Mouse (Mus musculus) limb, embryonic 15.5 days (tissue): Measurements from ENCODE around the gene Prr14l. TPM values are rescaled to one million over a fixed set of nuclear protein-coding genes. Genes with fewer than 3 reads are reported as not detected.
"Not testable (repeated sequence)": the region's sequence is repeated elsewhere in the genome, so short reads cannot be mapped to it uniquely, and the experiment has no call there.

Experiments
- ATAC-seq: fragments of 200-750 bp; cut with Nextera tagmentation; 2 replicates; pipeline ENCODE4 v1.8.0; 2017; ENCODE audit warnings: low read depth, moderate TSS enrichment; ENCODE audit not compliant: insufficient number of reproducible peaks, low FRiP score, low TSS enrichment
- H3K27ac ChIP-seq: fragments of 300-500 bp; sonication (generic); 2 replicates; pipeline ENCODE4 v1.5.1; 2015; ENCODE audit warnings: moderate library complexity, mild to moderate bottlenecking, inconsistent platforms
- H3K27me3 ChIP-seq: fragments of 300-500 bp; sonication (generic); 2 replicates; pipeline ENCODE4 v1.6.1; 2015; ENCODE audit warnings: inconsistent platforms
- H3K36me3 ChIP-seq: fragments of 300-500 bp; sonication (generic); 2 replicates; pipeline ENCODE4 v1.6.1; 2015; ENCODE audit warnings: inconsistent platforms
- H3K4me1 ChIP-seq: fragments of 300-500 bp; sonication (generic); 2 replicates; pipeline ENCODE4 v1.6.1; 2015; ENCODE audit warnings: inconsistent platforms
- H3K4me2 ChIP-seq: fragments of 300-500 bp; sonication (generic); 2 replicates; pipeline ENCODE4 v1.6.1; 2015; ENCODE audit warnings: mild to moderate bottlenecking, inconsistent platforms
- H3K4me3 ChIP-seq: fragments of 300-500 bp; sonication (generic); 2 replicates; pipeline ENCODE4 v1.5.1; 2015; ENCODE audit warnings: mild to moderate bottlenecking, inconsistent platforms
- H3K9ac ChIP-seq: fragments of 300-500 bp; sonication (generic); 2 replicates; pipeline ENCODE4 v1.6.1; 2015; ENCODE audit warnings: inconsistent platforms
- H3K9me3 ChIP-seq: fragments of 300-500 bp; sonication (generic); 2 replicates; pipeline ENCODE4 v1.6.1; 2016; ENCODE audit warnings: inconsistent platforms
- WGBS: fragments of 180-500 bp; shearing (Covaris S2); methylation state at CpG from one replicate; pipeline ENCODE4 v1.1.7; 2015; 5-methylcytosine and 5-hydroxymethylcytosine counted together
- polyA plus RNA-seq: library from polyadenylated mRNA; unstranded; fragments of >200 nt; fragmentation: Nextera tagmentation; extraction: Ambion mirVana; gene quantifications from 2 replicates; pipeline ENCODE4 v1.2.1, GENCODE M21; 2015

Gene Prr14l
- polyA plus RNA-seq, result 12.7 and 16.7 TPM in 2 replicates

GRCm38 (mm10) chr5:32853731-32854507 is at the start of gene Prr14l:
Prr14l (minus strand) TSS chr5:32854256.
- H3K9ac ChIP-seq, result peak within 1 kb of the TSS; percentile 97
- no peaks in the 10 kb centered on the region for H3K27me3 ChIP-seq
- WGBS, result under 1% methylated on average over 51 of the region's 51 CpGs
- peak within 1 kb of the TSS; percentile 97 for H3K4me3 ChIP-seq
- peak within 1 kb of the TSS; percentile 89 for H3K27ac ChIP-seq
- H3K36me3 ChIP-seq, result peaks cover 7% of the 10 kb centered on the region; the same call in 1 of the 2 replicates
- H3K4me2 ChIP-seq, result peak within 1 kb of the TSS; percentile 68
- H3K4me1 ChIP-seq, result peaks cover 19% of the 10 kb centered on the region
- no peaks in the 10 kb centered on the region for H3K9me3 ChIP-seq
- ATAC-seq, result peak; percentile 95

DNA sequence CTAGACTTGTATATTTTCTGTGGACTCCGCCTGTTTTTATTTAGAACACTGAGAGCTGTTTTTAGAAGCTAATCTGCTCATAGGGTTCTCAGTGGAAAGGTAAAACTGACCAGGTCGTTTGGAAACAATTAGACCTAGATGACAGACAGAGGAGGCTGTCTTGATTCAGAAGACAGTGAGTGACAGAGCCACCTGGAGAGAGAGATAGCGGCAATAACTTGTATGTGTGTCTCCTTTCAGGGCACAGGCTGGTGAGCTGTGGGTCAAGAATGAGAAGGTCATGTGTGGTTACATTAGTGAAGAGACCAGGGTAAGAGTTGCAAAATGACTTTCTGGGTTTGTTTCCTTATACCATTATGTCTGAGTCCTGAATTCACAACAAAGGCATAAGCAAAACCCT is 32.7 kb upstream of the Prr14l start:
- ATAC-seq, result no peak
- Histone ChIP-seq H3K4me1 (no peaks in the 10 kb centered on the region), H3K9me3 (no peaks in the 10 kb centered on the region), H3K27me3 (no peaks in the 10 kb centered on the region), H3K9ac (no peak overlapping the region), H3K4me2 (no peak overlapping the region), H3K36me3 (peaks cover 64% of the 10 kb centered on the region), H3K4me3 (no peak overlapping the region), H3K27ac (no peak overlapping the region)
- 70% methylated on average over 3 of the region's 3 CpGs for WGBS

DNA sequence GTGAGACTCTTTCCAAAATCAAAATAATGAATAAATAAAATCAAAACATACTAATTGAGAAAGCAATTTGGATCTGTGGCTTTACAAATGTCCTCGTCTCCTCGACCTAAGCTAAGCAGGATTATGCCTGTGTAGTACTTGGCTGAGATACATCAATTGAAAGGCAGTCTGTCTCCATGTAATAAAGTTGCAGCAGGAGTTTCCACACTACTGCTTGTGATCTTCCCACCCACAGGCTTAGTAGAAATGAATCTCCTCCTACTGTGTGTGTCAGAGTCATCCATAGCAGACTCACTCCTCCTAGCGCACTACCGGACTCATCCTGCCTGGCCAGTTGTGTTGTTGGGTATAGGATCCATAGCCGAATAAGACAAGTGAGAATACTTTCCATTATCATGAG is 18.3 kb upstream of the Prr14l start:
- H3K4me2 ChIP-seq, result no peak overlapping the region
- ATAC-seq, result no peak
- H3K36me3 ChIP-seq, result peaks cover 65% of the 10 kb centered on the region
- no peaks in the 10 kb centered on the region for H3K9me3 ChIP-seq
- no peaks in the 10 kb centered on the region for H3K4me1 ChIP-seq
- WGBS, result 91% methylated on average over 5 of the region's 5 CpGs
- no peak overlapping the region for H3K27ac ChIP-seq
- H3K27me3 ChIP-seq, result no peaks in the 10 kb centered on the region
- no peak overlapping the region for H3K4me3 ChIP-seq
- H3K9ac ChIP-seq, result no peak overlapping the region

DNA sequence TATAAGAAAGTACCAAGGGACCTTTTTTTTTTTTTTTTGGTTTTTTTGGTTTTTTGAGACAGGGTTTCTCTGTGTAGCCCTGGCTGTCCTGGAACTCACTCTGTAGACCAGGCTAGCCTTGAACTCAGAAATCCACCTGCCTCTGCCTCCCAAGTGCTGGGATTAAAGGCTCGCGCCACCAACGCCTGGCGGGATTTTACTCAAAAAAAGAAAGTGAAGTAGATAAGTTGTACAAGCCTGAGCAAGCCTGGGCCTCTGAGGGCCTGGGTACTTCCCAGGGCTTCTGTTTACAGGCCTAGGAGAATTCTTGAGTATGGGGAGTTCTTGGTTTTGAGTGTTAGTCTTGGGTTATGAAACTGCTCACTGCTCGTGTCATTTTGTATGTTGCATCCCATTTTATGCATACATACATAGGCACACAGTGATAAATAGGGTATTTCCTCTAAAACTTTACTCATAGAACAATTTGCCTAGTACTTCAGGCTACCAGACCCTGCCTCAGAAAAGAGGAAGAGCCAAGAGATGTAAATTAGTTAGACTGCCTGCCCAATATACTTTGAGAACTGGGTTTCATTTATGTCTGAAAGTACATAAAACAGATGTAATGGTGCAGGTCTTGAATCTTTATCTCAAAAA is 15.5 kb upstream of the Prr14l start:
- H3K4me1 ChIP-seq, result peaks cover 1% of the 10 kb centered on the region
- no peak for ATAC-seq
- H3K4me3 ChIP-seq, result no peak overlapping the region
- H3K36me3 ChIP-seq, result peaks cover 54% of the 10 kb centered on the region
- H3K4me2 ChIP-seq, result no peak overlapping the region
- H3K27me3 ChIP-seq, result no peaks in the 10 kb centered on the region
- WGBS, result 92% methylated on average over 5 of the region's 5 CpGs
- no peak overlapping the region for H3K27ac ChIP-seq
- no peaks in the 10 kb centered on the region for H3K9me3 ChIP-seq
- H3K9ac ChIP-seq, result no peak overlapping the region

DNA sequence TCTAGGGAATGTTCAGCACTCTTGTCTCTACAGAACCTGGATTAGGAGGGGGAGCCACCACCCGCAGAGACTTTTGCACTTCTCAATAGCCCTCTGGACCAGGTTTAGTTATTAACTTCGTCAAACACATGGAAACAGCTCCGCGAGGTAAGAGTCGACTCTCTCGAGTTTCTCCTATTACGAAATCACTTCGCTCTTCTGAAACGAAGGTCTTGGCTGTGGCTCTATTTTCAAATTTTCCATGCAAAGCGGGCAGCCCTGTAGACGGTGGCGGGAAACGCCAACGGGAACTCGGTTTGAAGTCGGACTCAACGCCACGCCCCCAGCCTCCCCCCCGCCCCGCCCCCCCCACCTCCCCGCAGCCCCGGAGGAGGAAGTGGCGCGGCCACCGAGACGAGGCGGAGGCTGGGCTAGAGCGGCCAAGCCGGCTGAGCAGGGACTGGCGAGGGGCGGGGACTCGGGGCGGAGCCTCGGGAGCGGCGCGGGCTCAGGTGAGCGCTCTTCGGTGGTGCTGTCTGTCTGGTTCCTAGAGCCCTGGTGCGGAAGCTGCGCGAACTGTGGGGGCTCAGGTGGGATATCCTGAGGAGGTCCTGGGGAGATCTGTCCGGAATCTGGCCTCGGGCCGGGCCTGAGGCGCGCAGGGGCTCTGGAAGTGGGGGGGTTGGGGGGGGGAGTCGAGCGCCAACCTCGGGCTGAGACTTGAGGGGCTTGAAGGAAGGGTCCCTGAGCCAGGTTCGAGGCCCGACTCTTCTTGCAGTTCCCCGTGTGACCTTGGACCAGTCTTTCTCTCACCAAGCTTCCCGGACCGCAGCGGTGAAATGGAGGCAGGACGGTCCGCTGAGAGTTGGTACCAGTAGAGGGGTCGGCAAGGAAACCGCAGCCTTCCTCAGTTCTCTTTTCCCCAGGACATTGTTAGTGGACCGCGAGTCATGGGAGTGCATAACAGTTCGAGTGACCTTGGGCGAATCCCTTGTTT is 9.5 kb upstream of the Prr14l start, which contains the start of gene Depdc5:
TSS of gene Depdc5 (plus strand) at position 449 of the 976 bp plus-strand sequence.
- Histone ChIP-seq H3K4me2 (peak within 1 kb of the TSS; percentile 59), H3K9me3 (no peaks in the 10 kb centered on the region), H3K27me3 (no peaks in the 10 kb centered on the region), H3K9ac (peak within 1 kb of the TSS; percentile 65), H3K36me3 (peaks cover 14% of the 10 kb centered on the region; the same call in 1 of the 2 replicates), H3K27ac (peak within 1 kb of the TSS; percentile 88), H3K4me3 (peak within 1 kb of the TSS; percentile 70), H3K4me1 (peaks cover 7% of the 10 kb centered on the region)
- ATAC-seq, result peak; percentile 97
- WGBS, result under 1% methylated on average over 59 of the region's 64 CpGs

GRCm38 (mm10) chr5:32862469-32863132 is 8.5 kb upstream of the Prr14l start:
- no peak overlapping the region for H3K4me3 ChIP-seq
- H3K27ac ChIP-seq, result no peak overlapping the region
- no peaks in the 10 kb centered on the region for H3K27me3 ChIP-seq
- no peak for ATAC-seq
- peak overlapping the region; percentile 59; the same call in 1 of the 2 replicates for H3K4me2 ChIP-seq
- H3K36me3 ChIP-seq, result peaks cover 6% of the 10 kb centered on the region; the same call in 1 of the 2 replicates
- peaks cover 7% of the 10 kb centered on the region for H3K4me1 ChIP-seq
- 59% methylated on average over 6 of the region's 6 CpGs for WGBS
- H3K9ac ChIP-seq, result no peak overlapping the region
- no peaks in the 10 kb centered on the region for H3K9me3 ChIP-seq

DNA sequence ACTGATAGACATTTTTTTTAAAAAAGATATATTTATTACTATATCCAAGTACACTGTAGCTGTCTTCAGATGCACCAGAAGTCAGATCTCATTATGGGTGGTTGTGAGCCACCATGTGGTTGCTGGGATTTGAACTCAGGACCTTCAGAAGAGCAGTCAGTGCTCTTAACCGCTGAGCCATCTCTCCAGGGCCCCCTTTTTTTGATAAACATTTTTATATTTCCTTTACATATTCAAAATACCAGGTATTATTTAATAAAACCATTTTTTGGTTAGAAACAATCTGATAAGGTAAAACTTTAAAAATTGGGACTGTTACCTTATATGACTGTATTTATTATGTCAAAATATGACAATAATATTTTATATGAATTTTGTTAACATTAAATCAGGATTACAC is 7.0 kb upstream of the Prr14l start:
- 81% methylated on average over 1 of the region's 1 CpGs for whole genome bisulfite sequencing
- ATAC-seq, result no peak
- H3K27ac ChIP-seq, result no peak overlapping the region
- H3K36me3 ChIP-seq, result no peaks in the 10 kb centered on the region
- no peak overlapping the region for H3K4me2 ChIP-seq
- H3K9ac ChIP-seq, result no peak overlapping the region
- H3K4me3 ChIP-seq, result no peak overlapping the region
- H3K27me3 ChIP-seq, result no peaks in the 10 kb centered on the region
- no peaks in the 10 kb centered on the region for H3K9me3 ChIP-seq
- peaks cover 10% of the 10 kb centered on the region for H3K4me1 ChIP-seq

DNA sequence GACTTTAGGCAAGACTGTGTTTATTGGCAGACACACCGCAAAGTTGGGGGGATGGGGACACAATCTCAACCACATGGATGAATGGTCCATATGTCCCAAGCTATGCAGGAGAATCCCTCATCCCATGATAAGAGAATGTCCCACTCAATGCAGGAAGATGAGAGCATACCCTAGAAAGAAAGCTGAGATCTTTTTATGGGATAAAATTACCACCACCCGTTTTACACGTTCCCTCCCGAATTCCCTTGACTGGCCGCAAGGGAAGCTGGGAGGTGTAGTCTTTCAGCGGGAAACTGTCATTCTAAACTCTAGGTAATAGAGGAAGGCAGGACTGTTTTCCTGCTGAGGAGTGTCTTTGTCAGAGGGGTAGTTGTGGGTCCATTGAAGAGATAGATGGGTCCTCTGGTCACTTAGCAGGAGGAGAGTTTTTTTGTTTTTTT is 3.7 kb upstream of the Prr14l start:
- Histone ChIP-seq H3K9me3 (no peaks in the 10 kb centered on the region), H3K4me1 (peaks cover 8% of the 10 kb centered on the region), H3K4me3 (peak overlapping the region; percentile 46), H3K36me3 (no peaks in the 10 kb centered on the region), H3K4me2 (peak overlapping the region; percentile 49), H3K9ac (0 out of 2 replicates have a peak overlapping the region, but pooled peaks have one; percentile 23), H3K27me3 (no peaks in the 10 kb centered on the region), H3K27ac (peak overlapping the region; percentile 75)
- ATAC-seq, result 0 out of 2 replicates have a peak, but pooled peaks have one; percentile 27
- under 1% methylated on average over 6 of the region's 6 CpGs for WGBS

DNA sequence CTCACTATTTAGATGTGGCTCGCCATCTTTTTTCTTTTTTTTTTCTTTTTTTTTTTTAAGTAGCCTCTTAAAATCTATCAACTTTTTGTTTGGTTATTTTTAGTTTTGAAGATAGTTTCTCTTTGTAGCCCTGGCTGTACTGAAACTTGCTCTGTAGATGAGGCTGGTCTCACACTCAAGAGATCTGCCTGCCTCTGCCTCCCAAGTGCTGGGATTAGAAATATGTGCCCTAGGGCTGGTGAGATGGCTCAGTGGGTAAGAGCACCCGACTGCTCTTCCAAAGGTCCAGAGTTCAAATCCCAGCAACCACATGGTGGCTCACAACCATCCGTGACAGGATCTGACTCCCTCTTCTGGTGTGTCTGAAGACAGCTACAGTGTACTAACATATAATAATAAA is 1.2 kb upstream of the Prr14l start:
- 94% methylated on average over 3 of the region's 3 CpGs for WGBS
- not testable (repeated sequence) for ATAC-seq, H3K27me3 ChIP-seq, H3K4me3 ChIP-seq, H3K4me2 ChIP-seq, H3K36me3 ChIP-seq, H3K27ac ChIP-seq, H3K9me3 ChIP-seq, H3K9ac ChIP-seq
- peaks cover 19% of the 10 kb centered on the region for H3K4me1 ChIP-seq

- Histone ChIP-seq H3K4me1 (peaks cover 19% of the 10 kb centered on the region), H3K9ac (no peak overlapping the region), H3K27ac (0 out of 2 replicates have a peak overlapping the region, but pooled peaks have one; percentile 57), H3K4me2 (no peak overlapping the region), H3K36me3 (peaks cover 3% of the 10 kb centered on the region; the same call in 1 of the 2 replicates), H3K4me3 (no peak overlapping the region), H3K9me3 (no peaks in the 10 kb centered on the region), H3K27me3 (no peaks in the 10 kb centered on the region)
- no peak for ATAC-seq
- 90% methylated on average over 4 of the region's 4 CpGs for WGBS
Observed at GRCm38 (mm10) chr5:32854818-32855217, 762 bp upstream of the Prr14l start.

- Histone ChIP-seq H3K36me3 (peaks cover 9% of the 10 kb centered on the region; the same call in 1 of the 2 replicates), H3K4me2 (0 out of 2 replicates have a peak overlapping the region, but pooled peaks have one; percentile 68), H3K9ac (no peak overlapping the region), H3K4me1 (peaks cover 16% of the 10 kb centered on the region), H3K27ac (no peak overlapping the region), H3K27me3 (no peaks in the 10 kb centered on the region), H3K4me3 (no peak overlapping the region), H3K9me3 (no peaks in the 10 kb centered on the region)
- ATAC-seq, result no peak
- 63% methylated on average over 6 of the region's 6 CpGs for WGBS
Observed at GRCm38 (mm10) chr5:32852026-32852425, 2.0 kb downstream of the Prr14l start.
